Mouse (Mus musculus) mouse embryonic stem cell (cell line): ENCODE measurements around the gene Arhgef3.

Experiments used
- in situ Hi-C, 2 experiments: fragments of 300-500 bp; cut with MboI; formaldehyde crosslinking; loops; 1 replicate in 1 of 2; 3 replicates in 1 of 2; pipeline ENCODE4 v1.14.3; 2019 to 2020; ENCODE audit warnings: low sequenced_read_pairs in 2 of 2, low pct_unique_long_range_greater_than_20kb in 1 of 2, mixed read lengths in 1 of 2; ENCODE audit not compliant: unreplicated experiment in 1 of 2

The Arhgef3 gene

DNA sequence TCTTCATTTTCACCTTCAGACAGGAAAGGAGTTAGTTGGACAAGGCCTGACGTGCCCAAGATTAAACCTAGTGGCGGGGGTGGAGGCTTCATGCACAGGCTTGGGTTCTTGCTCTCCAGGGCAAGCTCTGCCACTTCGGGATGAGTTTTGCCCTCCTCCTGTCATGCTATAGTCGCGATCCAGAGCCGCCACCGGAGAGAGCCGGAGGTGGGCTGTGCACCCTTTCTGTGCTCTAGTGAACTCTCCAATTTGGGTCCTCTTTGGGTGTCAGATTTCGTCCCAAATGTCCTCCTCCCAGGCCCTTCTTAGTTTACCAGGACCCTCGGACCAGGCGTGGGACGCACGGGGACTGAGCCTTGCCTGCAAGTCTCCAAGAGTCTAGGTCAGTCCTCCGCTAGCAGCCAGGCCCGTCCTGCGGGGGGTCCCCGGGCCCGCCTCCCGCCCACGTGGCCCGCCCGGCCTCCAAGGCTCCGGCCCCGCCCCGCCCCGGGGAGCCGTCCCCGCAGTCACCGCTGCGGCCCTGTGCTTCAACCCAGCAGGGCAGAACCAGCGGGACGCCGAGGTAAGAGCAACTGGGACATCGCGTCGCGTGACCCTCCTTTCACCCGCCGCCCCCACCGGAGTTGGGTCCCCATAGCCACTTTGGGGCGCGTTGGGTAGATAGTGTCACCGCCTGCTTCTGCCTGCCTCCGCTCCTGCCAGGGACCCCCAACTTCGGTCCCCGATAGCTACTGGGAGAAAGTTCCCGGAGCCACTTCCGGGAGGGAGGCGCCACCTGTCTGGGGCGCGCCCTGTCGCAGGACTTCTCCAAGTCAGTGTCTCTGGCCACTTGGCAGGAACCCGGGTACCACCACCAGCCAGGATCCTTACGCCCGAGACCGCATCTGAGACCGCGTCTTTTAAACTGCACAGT lies at the start of gene Arhgef3:
Gene Arhgef3, plus strand, starts transcription at position 538 of the 913 bp plus-strand sequence.
- in situ Hi-C loops = loop anchor here in 1 of 2 experiments (5.0 kb wide), 1 partner anchor 68 kb away; no protein-coding TSS in a partner anchor

DNA sequence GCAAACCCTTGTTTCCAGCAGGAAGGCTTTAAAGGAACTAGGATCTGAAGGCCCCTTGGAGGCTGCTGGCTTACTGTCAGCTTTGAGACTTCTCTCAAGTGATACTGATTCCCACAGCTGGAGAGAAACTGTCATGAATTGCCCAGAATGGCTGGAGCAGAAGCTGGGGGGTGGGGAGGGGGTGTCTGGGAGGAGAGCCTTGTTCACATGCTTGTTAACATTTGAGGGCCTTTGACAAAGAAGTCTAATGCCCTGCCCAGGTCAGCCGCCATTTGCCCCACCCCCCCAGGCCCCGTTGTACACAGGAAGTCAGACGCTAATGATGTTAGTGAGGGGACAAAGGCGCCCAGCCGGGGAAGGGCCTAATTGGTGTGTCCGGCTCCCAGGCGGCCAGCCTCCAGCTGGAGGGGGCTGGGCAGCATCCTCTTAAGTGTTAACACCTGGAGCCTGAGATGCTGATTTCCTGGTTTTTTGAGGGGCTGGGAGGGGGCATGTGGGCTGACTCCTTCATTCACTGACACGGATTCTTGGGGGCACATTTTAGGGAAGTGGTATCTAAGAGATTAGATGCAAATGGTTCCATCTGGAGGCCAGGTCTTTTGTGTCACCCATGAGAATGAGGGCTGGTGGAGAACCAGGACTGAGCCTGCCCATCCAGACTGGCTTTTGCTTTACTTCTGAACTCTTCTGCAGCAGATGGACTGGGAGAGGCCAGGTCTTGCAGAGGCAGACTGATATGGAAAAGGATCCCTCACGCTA lies 48.3 kb upstream of the Arhgef3 start:
- in situ Hi-C loops = no loop called here

DNA sequence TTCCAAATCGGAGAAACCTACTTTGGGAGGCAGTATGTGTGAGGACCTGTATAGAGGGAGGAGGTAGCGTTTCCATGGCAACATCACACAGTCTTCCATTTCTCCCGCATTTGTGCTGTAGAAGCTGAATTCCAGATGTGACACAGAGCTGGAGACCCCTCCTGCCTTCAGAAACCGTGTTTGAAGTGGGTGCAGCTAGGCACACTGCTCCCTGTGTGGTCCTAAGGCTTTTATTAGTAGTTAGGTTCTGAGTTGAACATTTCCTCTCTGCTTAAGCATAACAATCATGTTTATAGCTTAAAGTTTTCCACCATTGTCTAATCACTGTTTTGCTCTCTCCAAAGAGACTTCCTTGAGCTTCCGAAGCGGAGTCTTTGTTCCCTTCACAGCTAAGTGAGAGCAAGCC lies 46.8 kb upstream of the Arhgef3 start:
- in situ Hi-C loops = no loop called here

DNA sequence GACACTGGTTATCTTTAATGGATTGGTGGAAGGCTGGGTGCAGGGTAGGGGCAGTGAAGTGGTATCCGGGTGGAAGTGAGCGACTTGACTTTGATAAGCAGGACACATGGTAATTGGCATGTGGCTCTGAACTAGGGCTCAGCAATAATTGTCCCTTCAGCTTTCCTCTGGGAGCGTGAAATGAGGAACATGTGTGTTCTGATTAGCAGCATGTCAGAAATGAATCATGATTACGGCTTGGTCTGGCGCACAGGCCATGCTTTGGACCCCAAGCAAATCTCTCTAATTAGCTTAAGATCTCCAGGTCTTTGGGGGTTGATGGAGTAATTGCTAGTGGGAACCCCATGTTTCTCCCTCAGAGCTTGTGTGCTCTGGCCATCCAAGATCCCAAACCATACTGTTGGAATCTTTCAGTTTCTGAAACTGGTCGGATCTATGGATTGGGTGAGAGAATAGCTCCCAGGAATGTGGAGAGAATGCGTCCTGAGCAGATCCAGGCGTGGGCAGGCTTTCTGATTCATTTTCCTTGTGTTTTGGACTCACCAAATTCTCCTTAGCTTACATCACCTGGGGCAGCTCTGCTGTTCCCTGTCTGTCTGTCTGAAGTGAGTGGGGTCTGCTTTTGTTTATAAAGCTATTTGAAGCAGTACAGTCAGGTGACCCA lies 45.1 kb upstream of the Arhgef3 start:
- in situ Hi-C loops = no loop called here

DNA sequence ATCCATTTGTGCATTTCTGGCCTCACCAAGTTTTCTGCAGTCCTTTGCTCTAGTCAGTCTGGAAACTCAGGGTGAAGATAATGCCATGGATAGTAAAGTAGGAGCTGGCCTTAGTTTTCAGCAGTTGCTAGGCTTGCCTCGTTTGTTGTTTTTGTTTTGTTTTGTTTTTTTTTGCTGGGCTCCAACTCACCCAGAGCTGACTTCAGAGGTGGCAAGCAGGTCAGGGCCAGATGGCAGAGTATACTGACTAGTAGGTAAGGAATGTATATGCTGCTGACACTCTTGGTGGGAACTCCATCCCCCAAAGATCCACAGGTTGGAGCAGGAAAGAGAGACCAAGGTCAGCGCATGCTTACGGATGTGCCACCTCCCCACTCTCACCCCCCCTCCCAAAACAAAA lies 44.6 kb upstream of the Arhgef3 start:
- in situ Hi-C loops = no loop called here

DNA sequence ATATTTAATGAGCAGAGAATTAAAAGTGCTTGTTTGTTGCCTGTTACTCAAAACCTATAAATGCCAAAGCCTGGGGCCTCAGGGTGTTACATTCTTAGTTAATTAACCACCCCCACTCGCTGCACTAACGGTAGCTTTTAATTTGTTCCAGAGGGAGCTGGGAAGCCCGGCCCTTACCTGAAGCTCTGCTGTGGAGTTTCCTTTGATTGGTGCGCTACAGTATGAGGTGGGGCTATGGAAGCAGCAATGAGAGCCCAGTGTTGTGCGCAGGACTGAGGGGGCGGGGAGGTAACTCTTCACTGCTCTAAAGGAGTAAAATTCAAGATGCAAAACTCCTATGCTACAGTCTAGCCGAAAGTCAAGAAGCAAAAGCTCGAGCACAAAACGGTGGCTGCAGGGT lies 43.9 kb upstream of the Arhgef3 start:
- in situ Hi-C loops = no loop called here

DNA sequence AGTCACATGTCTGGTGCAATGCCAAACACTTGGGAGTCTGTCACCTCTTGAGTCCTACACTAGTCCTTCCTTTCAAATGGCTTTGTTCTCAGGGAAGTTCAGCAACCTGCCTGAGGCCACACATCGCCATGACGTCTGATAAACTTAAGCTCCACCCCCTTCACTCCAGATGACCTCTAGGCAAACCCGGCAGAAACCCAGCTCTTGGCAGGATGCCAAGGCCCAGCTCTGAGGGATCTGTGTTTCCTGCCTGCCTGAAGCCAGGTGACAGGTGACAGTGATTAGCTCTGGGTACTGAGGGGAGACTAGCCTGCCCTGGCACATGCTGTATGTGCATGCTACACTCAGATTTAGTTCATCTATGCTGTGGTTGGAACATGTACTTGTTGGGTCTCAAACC lies 42.7 kb upstream of the Arhgef3 start:
- in situ Hi-C loops = no loop called here

DNA sequence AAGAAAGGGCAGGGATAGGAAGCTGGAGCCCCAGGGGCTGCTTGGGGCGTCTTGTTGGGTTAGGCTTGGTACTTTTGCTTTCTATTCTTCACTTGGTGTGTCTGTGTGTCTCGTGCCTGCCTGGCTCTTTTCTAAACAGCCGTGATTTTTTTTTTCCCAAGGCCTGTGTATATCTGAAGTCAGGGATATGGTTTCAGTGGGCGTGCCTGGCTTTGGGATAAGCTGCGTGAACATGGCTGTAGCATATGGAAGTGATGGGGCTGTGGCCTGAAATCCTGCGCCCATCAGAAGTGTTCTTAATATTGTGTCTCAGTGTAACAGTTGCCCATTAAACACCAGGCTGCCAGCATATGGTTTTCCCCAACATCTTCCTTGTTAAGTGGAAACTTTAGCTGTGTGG lies 39.6 kb upstream of the Arhgef3 start:
- in situ Hi-C loops = no loop called here

DNA sequence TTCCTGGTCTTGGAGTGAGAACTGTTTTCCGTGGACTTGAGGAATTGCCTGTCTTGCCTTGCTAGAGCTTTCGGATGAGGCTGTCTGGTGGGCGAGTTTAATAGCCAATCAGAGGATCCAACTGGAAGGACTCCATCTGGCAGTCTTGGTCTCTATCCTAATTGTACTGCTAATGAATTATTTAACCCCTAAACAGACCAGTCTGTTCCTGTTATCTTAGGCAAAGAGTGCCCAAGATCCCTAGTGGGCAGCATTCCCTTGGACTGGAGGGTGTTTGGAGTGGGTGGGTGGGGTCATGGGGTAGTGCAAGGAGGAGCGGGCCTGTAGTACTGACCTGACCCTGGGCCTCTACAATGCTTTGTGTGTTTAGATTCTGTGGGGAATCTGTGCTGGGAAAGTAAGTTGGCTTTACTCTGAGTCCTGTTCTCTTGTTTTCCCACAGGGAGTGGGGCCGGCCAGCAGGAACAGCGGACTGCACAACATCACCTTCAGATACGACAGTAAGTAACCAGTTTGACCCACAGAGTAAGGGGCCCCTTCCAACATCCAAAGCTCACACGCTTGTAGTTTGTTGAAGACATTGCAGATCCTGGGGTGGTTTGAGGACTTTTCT lies 38.7 kb upstream of the Arhgef3 start:
- in situ Hi-C loops = no loop called here

DNA sequence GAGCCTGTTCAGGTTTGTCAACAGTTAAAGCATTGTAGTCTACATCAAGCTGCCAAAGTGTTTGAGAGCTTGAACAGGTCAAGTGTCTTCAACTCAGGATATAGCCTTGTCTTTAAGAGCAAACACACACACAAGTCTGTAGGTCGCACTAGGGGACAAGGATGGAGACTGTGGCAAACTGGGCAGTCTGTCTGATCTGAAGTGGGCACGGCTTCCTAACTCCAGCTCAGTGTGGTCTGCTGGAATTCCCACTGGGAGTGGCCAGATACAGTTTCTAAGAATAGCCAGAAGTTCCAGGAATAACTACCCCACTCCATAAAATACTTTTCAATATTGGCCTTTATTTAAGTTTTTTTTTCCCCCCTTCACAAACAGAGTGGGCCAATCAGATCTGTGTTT lies 38.2 kb upstream of the Arhgef3 start:
- in situ Hi-C loops = no loop called here

DNA sequence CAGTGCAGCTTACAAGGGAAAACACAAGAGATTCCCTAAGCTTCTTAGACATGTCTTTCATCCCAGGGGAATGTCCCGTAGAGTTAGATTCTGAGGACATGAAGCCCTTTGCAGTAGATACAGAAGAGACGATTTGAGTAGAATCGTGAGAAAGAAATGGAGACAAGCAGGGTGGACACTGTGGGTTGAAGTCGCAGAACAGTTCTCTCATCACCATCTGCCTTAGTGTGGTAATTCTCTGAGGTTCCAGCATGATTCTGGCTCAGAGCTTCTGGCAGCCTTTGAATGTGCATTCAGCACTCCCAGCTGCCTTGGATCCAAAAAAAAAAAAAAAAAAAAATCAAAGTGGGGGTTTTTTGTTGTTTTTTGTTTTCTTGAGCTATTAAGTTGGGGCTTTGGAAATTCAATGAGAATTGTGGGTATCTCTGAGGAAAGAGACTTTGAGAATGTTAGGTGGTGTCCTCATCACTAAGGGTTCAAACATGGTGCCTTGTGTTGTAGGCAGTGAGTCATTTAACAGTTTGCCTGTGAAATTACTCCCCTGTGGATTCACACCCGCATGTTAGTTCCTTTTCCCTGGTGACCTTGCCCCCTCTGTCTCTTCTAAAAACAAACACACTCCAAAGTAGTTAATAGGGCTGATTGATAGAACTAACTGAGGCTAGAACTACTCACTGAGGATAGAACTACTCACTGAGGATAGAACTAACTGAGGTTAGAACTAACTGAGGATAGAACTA lies 33.0 kb upstream of the Arhgef3 start:
- in situ Hi-C loops = no loop called here

DNA sequence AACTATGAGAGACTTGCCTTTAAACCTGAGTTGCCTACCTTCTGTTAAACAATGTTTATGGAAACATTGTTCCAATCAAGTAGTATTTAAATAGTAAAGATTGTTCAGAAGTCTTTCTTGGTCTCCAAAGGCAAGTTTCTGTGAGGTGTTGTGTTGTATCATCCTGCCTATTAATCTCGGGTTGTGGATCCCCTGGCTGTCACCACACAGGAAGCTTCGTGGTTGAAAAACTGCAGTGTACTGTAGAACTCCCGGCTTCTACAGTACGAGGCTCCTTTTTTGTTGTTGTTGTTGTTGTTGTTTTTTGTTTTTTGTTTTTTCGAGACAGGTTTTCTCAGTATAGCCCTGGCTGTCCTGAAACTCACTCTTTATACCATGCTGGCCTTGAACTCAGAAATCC lies 29.2 kb upstream of the Arhgef3 start:
- in situ Hi-C loops = no loop called here

DNA sequence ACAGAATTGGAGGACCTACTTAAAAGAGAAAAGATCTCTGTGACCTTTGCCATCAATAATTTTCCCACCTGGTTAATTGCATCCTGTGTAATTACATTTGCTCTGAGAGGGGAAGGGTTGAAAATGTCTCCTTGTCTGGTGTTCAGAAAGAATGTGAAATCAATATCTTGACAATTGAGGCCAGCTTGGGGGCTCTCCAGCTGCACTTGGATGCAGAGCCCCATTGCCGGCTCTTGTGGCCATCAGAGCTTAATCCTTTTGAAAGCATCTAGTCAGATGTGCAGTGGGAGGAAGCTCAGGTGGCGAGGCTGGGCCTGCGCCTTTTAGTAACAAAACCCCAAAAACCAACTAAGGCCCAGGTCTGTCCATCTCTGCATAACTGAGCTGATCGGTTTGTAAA lies 28.7 kb upstream of the Arhgef3 start:
- in situ Hi-C loops = no loop called here

DNA sequence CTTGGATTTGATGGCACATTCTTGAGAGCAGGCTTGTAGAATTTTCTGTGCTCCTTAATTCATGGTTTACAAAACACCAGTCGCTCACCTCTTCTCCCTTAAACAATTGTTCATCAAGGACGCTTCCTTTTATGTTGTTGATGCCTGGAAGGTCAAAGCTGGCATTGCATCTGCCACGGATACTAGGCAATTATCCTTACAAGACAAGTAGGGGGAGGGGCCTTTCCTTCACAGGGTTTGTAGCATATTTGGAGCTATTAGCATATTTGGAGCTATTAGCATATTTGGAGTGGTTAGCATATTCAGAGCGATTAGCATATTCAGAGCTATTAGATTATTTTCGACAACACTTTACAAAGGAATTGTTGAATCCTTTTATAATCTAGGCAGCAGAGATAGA lies 20.5 kb upstream of the Arhgef3 start:
- in situ Hi-C loops = no loop called here

DNA sequence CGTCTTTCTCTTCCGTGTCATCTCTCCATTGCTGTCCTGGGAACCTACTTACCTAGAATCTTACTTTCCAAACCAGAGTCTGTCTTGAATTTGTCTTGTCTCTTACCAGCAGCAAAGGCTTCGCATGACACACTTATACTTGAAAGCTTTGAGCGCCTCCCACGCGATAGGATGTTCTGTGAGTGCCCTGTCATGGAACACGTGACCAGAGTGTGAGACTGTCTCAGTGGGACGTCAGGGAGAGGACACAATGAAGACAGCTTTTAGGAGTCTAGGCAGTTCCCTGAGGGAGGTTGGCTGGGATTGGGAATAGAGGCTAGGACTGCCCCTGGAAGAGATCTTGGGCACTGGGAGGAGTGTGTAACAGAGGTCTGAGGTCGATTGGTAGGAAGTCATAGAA lies 18.6 kb upstream of the Arhgef3 start:
- in situ Hi-C loops = loop anchor here (5.0 kb wide), 2 partner anchors 54 to 59 kb away; partner anchors contain the start of gene Il17rd (in 1 of the 2)

DNA sequence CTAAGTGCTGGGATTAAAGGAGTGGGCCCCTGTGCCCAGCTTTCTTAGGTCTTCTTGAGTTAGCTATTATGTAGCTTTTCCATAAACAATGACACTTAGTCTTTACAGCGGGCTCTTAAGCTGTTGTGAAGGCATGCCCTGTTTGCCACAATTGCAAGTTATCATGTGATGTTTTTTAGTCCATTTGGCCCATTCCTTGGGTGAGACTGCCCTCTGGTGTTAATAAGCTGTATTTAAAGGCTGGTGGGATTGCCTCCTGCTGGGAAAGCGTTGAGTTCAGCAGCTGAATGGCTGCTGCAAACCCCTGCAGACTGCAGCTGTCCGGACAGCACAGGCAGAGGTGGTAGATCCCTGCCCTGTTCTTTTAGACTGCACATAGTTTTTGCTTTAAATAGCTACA lies 17.9 kb upstream of the Arhgef3 start:
- in situ Hi-C loops = loop anchor here (5.0 kb wide), 2 partner anchors 54 to 59 kb away; partner anchors contain the start of gene Il17rd (in 1 of the 2)

DNA sequence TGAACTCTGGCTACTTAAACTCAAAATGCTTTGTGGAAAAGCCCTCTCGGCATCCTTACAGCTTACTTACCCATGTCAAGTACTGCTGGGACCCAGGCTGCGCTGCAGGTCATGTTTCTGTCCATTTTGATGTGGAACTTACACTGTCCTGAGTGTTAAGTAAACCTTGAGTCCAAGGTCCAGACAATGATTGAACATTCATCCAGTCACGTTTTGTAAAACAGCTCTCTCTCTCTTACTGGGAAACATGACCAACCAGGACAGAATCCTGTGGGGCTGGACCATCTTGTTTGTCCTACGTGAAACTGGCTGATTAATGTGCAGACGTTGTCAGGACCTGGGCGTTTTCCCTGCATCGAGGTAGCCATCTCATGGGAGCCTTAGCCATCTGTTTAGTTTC lies 13.0 kb upstream of the Arhgef3 start:
- in situ Hi-C loops = no loop called here

DNA sequence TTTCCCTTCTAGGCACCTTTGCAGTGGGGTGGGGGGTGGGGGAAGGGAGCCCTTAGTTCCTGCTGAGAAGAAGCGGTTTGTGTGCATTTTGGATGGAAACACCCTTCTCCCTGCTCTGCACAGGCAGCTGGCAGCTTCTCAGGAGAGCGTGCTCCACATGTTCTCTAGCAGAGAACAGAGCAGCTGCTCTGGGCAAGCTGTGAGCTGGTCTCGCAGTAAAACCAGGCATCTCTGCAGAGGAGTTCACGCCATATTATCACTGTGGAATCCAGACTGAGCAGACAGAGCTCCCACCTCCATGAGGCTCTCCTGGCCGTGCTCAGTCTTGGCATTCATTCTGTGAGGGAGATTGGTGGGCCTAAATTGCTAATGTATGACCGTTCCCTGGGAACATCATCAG lies 12.0 kb upstream of the Arhgef3 start:
- in situ Hi-C loops = no loop called here
